Mouse (Mus musculus): Measurements from ENCODE around the gene 1110002E22Rik.

Gene 1110002E22Rik

GRCm38 (mm10) chr3:138064732-138065645, at the start of gene 1110002E22Rik:
Gene 1110002E22Rik (plus strand): TSS chr3:138065052.
- in situ Hi-C loops (cut with MboI), result no loop called here

- in situ Hi-C loops (cut with MboI), result no loop called here
These were observed 48.0 kb upstream of the 1110002E22Rik start for GRCm38 (mm10) chr3:138016810-138017209.

GRCm38 (mm10) chr3:138022003-138022402, 42.8 kb upstream of the 1110002E22Rik start:
- in situ Hi-C loops (cut with MboI), result no loop called here

- in situ Hi-C loops (cut with MboI), result no loop called here
These were observed 42.2 kb upstream of the 1110002E22Rik start for GRCm38 (mm10) chr3:138022651-138023050.

- in situ Hi-C loops (cut with MboI), result no loop called here
These were observed 38.6 kb upstream of the 1110002E22Rik start for GRCm38 (mm10) chr3:138026286-138026685.

GRCm38 (mm10) chr3:138027575-138028362, 37.1 kb upstream of the 1110002E22Rik start:
- in situ Hi-C loops (cut with MboI), result no loop called here

- in situ Hi-C loops (cut with MboI), result no loop called here
These were observed 35.5 kb upstream of the 1110002E22Rik start for GRCm38 (mm10) chr3:138029351-138029750.

- in situ Hi-C loops (cut with MboI), result no loop called here
These were observed 34.3 kb upstream of the 1110002E22Rik start for GRCm38 (mm10) chr3:138030563-138030962.

- in situ Hi-C loops (cut with MboI), result no loop called here
These were observed 30.9 kb upstream of the 1110002E22Rik start for GRCm38 (mm10) chr3:138033986-138034385.

- in situ Hi-C loops (cut with MboI), result no loop called here
These were observed 23.9 kb upstream of the 1110002E22Rik start for GRCm38 (mm10) chr3:138040938-138041337.

GRCm38 (mm10) chr3:138041591-138042301, 23.1 kb upstream of the 1110002E22Rik start:
- in situ Hi-C loops (cut with MboI), result no loop called here

- in situ Hi-C loops (cut with MboI), result no loop called here
These were observed 21.5 kb upstream of the 1110002E22Rik start for GRCm38 (mm10) chr3:138043316-138043715.

GRCm38 (mm10) chr3:138049555-138049954, 15.3 kb upstream of the 1110002E22Rik start:
- in situ Hi-C loops (cut with MboI), result no loop called here

- in situ Hi-C loops (cut with MboI), result no loop called here
These were observed 14.1 kb upstream of the 1110002E22Rik start for GRCm38 (mm10) chr3:138050772-138051171.

- in situ Hi-C loops (cut with MboI), result no loop called here
These were observed 13.4 kb upstream of the 1110002E22Rik start for GRCm38 (mm10) chr3:138051431-138051830.

- in situ Hi-C loops (cut with MboI), result no loop called here
These were observed 10.9 kb upstream of the 1110002E22Rik start for GRCm38 (mm10) chr3:138053969-138054368.

GRCm38 (mm10) chr3:138056976-138057375, 7.9 kb upstream of the 1110002E22Rik start:
- in situ Hi-C loops (cut with MboI), result no loop called here

GRCm38 (mm10) chr3:138058226-138058625, 6.6 kb upstream of the 1110002E22Rik start:
- in situ Hi-C loops (cut with MboI), result no loop called here

GRCm38 (mm10) chr3:138060429-138060828, 4.4 kb upstream of the 1110002E22Rik start:
- in situ Hi-C loops (cut with MboI), result no loop called here

- in situ Hi-C loops (cut with MboI), result no loop called here
These were observed 3.5 kb upstream of the 1110002E22Rik start for GRCm38 (mm10) chr3:138061205-138061911.

GRCm38 (mm10) chr3:138062673-138063072, 2.2 kb upstream of the 1110002E22Rik start:
- in situ Hi-C loops (cut with MboI), result no loop called here

Data from mature B cell (primary cell).